Mouse (Mus musculus): ENCODE results near the gene 1700003F12Rik.

DNA sequence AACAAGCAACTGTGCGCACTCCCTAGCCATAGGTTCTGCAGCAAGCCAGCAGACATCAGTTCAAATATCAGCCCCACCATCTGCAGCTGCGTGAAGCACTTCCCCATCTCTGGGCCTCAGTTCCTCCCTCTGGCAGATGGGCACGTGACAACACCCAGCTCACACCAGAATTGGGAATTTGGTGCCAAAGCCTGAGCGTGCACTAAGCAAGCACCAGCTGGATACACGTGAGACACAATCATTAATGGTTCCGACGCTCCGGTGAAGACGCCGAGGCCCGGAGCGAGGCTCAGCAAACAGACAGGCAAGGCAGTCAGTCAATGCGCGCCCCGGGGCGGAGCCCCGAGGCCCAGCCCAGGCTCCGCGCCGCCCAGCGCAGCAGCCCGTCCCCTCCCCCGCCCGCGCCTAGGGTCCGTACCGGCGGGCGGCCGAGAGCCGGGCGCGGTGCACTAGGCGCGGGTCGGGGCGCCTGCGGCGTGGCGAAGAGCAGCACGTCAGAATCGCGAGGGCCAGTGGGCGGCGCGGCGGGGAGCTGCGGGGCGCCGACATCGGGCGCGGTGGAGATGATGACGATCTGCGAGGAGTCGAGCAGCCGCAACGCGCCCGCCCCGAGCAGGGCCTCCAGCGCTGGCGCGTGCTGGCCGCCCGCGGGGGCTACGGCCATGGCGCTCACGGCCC lies 22.3 kb downstream of the 1700003F12Rik start:
- TF ChIP-seq CTCF (IDR thresholded peaks at IDR 0.05; ENCODE audit: borderline replicate concordance, insufficient read depth, low read length) (no peak), POLR2A (IDR thresholded peaks at IDR 0.05; ENCODE audit: low read depth, low read length) (peak; percentile 74; the same call in 1 of the 2 replicates)

Data from embryonic fibroblast, embryonic 13.5 days (primary cell).